Mouse (Mus musculus) thymus, adult 2 months (tissue): ENCODE measurements around the gene Atf4. TPM values are rescaled to one million over a fixed set of nuclear protein-coding genes. Genes with fewer than 3 reads are reported as not detected.

Experiments
- DNase-seq: peaks from one replicate; pipeline ENCODE4 v3.0.0; 2021
- H3K27ac ChIP-seq: fragments of 200-500 bp; 2 replicates; pipeline ENCODE4 v1.5.1; 2012; ENCODE audit warnings: low read length, control low read depth; ENCODE audit not compliant: control insufficient read depth, insufficient read depth
- H3K27me3 ChIP-seq: fragments of 200-500 bp; 2 replicates; pipeline ENCODE4 v1.6.1; 2012; ENCODE audit warnings: mild to moderate bottlenecking, low read length, moderate library complexity, mixed read lengths; ENCODE audit not compliant: control insufficient read depth, insufficient read depth
- H3K36me3 ChIP-seq: fragments of 200-500 bp; 2 replicates; pipeline ENCODE4 v1.6.1; 2012; ENCODE audit warnings: mild to moderate bottlenecking, low read length, moderate library complexity; ENCODE audit not compliant: control insufficient read depth, insufficient read depth
- H3K4me1 ChIP-seq: fragments of 200-500 bp; replicated peaks from 2 replicates; pipeline ENCODE4 v1.6.1; 2012; ENCODE audit warnings: low read length; ENCODE audit not compliant: control insufficient read depth, insufficient read depth
- H3K4me3 ChIP-seq: fragments of 200-500 bp; 2 replicates; pipeline ENCODE4 v1.5.1; 2012; ENCODE audit warnings: mild to moderate bottlenecking, low read length, control low read depth, moderate library complexity; ENCODE audit not compliant: control insufficient read depth, insufficient read depth
- CTCF ChIP-seq: fragments of 200-500 bp; IDR thresholded peaks from 2 replicates; pipeline ENCODE4 v1.5.1; 2012; ENCODE audit warnings: mild to moderate bottlenecking, control low read depth, low read length, moderate library complexity, borderline replicate concordance; ENCODE audit not compliant: control insufficient read depth, poor library complexity, insufficient read depth; ENCODE audit errors: extremely low read depth
- POLR2A ChIP-seq: fragments of 200-500 bp; IDR thresholded peaks from 2 replicates; pipeline ENCODE4 v1.6.1; 2012; ENCODE audit warnings: mild to moderate bottlenecking, low read length, control low read depth, moderate library complexity; ENCODE audit not compliant: control insufficient read depth, poor library complexity, insufficient read depth; ENCODE audit errors: extremely low read depth
- WGBS: fragments of 180-500 bp; shearing (Covaris S2); methylation state at CpG from one replicate; pipeline ENCODE4 v1.1.7; 2018; 5-methylcytosine and 5-hydroxymethylcytosine counted together
- polyA plus RNA-seq: library from polyadenylated mRNA; depleted of rRNA; stranded (reverse); fragments of >200 nt; gene quantifications from 2 replicates; pipeline ENCODE4 v1.2.3, GENCODE M21; 2012

The Atf4 gene
- polyA plus RNA-seq, 1 experiment = 179 TPM

- H3K4me3 ChIP-seq = peak within 1 kb of the TSS; percentile 81
- DNase-seq = peak; percentile 89
- whole genome bisulfite sequencing = 1% methylated on average over 66 of the region's 66 CpGs
- H3K27ac ChIP-seq = no peak within 1 kb of the TSS
- TF ChIP-seq POLR2A = peak; percentile 53; the same call in 1 of the 2 replicates
- TF ChIP-seq CTCF = no peak
- no peaks in the 10 kb centered on the region for H3K27me3 ChIP-seq
- peaks cover 13% of the 10 kb centered on the region for H3K4me1 ChIP-seq
- H3K36me3 ChIP-seq = no peaks in the 10 kb centered on the region
Observed at GRCm38 (mm10) chr15:80263610-80264575, 8.9 kb downstream of the Atf4 start, which contains the start of gene Rps19bp1. Gene Rps19bp1, minus strand, starts transcription at chr15:80264315.

DNA sequence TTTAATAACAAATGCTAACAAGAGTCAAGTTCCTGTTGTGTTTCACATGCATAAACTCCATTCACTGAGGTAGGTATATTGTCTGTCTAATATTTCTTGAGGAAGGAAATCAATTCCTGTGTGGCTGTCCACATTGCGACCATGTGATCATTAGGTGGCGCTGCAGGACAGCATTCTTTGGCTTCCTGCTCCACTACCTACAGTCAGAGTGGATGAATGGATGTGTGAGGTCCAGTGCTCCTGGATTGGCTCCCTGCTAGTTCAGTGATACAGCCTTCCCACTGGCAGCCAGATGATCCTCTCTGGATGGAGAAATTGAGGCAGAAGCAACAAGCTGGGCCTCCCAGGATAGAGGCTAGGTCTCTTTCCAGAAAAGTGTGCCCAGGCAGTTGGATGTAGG lies 11.3 kb downstream of the Atf4 start:
- Histone ChIP-seq H3K4me3 (no peak overlapping the region), H3K36me3 (no peaks in the 10 kb centered on the region), H3K27ac (no peak overlapping the region), H3K27me3 (no peaks in the 10 kb centered on the region), H3K4me1 (peaks cover 13% of the 10 kb centered on the region)
- 2% methylated on average over 2 of the region's 2 CpGs for WGBS
- peak; percentile 60 for DNase-seq
- TF ChIP-seq POLR2A (no peak), CTCF (no peak)

DNA sequence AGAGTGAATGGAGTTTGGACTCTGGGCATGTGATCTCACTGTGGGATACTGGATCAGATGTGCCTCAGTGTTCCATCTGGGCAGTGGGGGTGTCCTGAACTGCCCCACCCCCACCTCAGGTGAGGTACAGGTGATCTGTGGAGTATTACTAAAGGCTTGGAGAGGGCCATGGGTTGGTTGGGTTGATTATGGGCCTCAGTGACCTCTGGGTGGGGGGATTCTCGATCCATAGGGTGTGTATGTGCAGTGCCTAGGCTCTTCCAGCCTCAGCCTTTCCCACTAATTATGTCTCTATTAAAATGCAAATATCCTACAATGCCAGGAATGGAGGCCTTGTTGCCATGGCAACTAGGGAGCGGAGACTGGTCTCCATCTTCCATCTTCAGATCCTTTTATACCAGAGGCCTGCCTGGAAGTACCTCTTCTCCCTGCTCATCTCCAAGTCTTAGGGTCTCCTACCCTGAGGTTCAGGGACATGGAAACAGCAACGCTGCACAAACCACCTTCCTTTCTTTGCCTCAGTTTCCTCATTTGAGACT lies 16.9 kb downstream of the Atf4 start:
- Histone ChIP-seq H3K36me3 (no peaks in the 10 kb centered on the region), H3K27ac (no peak overlapping the region), H3K27me3 (no peaks in the 10 kb centered on the region), H3K4me3 (no peak overlapping the region), H3K4me1 (no peaks in the 10 kb centered on the region; the same call in 1 of the 2 replicates)
- DNase-seq = no peak
- no peak for TF ChIP-seq POLR2A
- no peak for TF ChIP-seq CTCF
- WGBS = 69% methylated on average over 3 of the region's 3 CpGs

GRCm38 (mm10) chr15:80277107-80277506 lies 22.1 kb downstream of the Atf4 start:
- Histone ChIP-seq H3K36me3 (no peaks in the 10 kb centered on the region), H3K4me3 (no peak overlapping the region), H3K4me1 (no peaks in the 10 kb centered on the region; the same call in 1 of the 2 replicates), H3K27me3 (no peaks in the 10 kb centered on the region), H3K27ac (no peak overlapping the region)
- 43% methylated on average over 9 of the region's 9 CpGs for WGBS
- DNase-seq = no peak
- TF ChIP-seq CTCF = no peak
- no peak for TF ChIP-seq POLR2A

- H3K27me3 ChIP-seq = no peaks in the 10 kb centered on the region
- H3K36me3 ChIP-seq = no peaks in the 10 kb centered on the region
- 6% methylated on average over 6 of the region's 6 CpGs for WGBS
- H3K4me1 ChIP-seq = no peaks in the 10 kb centered on the region; the same call in 1 of the 2 replicates
- no peak overlapping the region for H3K4me3 ChIP-seq
- DNase-seq = peak; percentile 50
- TF ChIP-seq CTCF = no peak
- no peak for TF ChIP-seq POLR2A
- H3K27ac ChIP-seq = no peak overlapping the region
Observed at GRCm38 (mm10) chr15:80277625-80278024, 22.6 kb downstream of the Atf4 start.

GRCm38 (mm10) chr15:80278121-80278759 lies 23.3 kb downstream of the Atf4 start:
- no peak for TF ChIP-seq CTCF
- no peak for TF ChIP-seq POLR2A
- H3K4me3 ChIP-seq = no peak overlapping the region
- H3K36me3 ChIP-seq = no peaks in the 10 kb centered on the region
- H3K27me3 ChIP-seq = no peaks in the 10 kb centered on the region
- 71% methylated on average over 5 of the region's 5 CpGs for WGBS
- no peaks in the 10 kb centered on the region; the same call in 1 of the 2 replicates for H3K4me1 ChIP-seq
- DNase-seq = no peak
- no peak overlapping the region for H3K27ac ChIP-seq
